Mouse (Mus musculus) gastrocnemius, adult 18-20 months (tissue): ENCODE data around the gene Gm47791. TPM values are rescaled to one million over a fixed set of nuclear protein-coding genes. Genes with fewer than 3 reads are reported as not detected.

ENCODE experiments used
- DNase-seq: peaks from one replicate; pipeline ENCODE4 v3.0.0; 2021; ENCODE audit warnings: low spot score
- long read RNA-seq, 2 experiments: library from polyadenylated mRNA; stranded (forward); transcript quantifications; one replicate each; pipeline ENCODE4 v2.0.0; 2021
- total RNA-seq, 2 experiments: library from RNA; stranded (reverse); gene quantifications; 2 replicates each; pipeline ENCODE4 v1.2.3; 2021

Gm47791 gene
- not detected for total RNA-seq
- long read RNA-seq, experiment 1, result 0 reads
- long read RNA-seq, experiment 2, result 0 reads

GRCm38 (mm10) chr1:82771022-82771586 is at the start of gene Gm47791:
Gene Gm47791, minus strand, starts transcription at chr1:82771243.
- no peak for DNase-seq

GRCm38 (mm10) chr1:82820626-82821186 is 49.7 kb upstream of the Gm47791 start:
- DNase-seq, result no peak

GRCm38 (mm10) chr1:82820179-82820578 is 49.1 kb upstream of the Gm47791 start:
- DNase-seq, result no peak

- no peak for DNase-seq
Measured at GRCm38 (mm10) chr1:82819366-82819765, 48.3 kb upstream of the Gm47791 start.

- no peak for DNase-seq
Measured at GRCm38 (mm10) chr1:82815941-82816716, 45.1 kb upstream of the Gm47791 start.

- DNase-seq, result no peak
Measured at GRCm38 (mm10) chr1:82811766-82812165, 40.7 kb upstream of the Gm47791 start.

- DNase-seq, result no peak
Measured at GRCm38 (mm10) chr1:82808564-82808963, 37.5 kb upstream of the Gm47791 start.

- DNase-seq, result no peak
Measured at GRCm38 (mm10) chr1:82807206-82807605, 36.2 kb upstream of the Gm47791 start.

GRCm38 (mm10) chr1:82806391-82806790 is 35.3 kb upstream of the Gm47791 start:
- DNase-seq, result peak; percentile 18

GRCm38 (mm10) chr1:82804059-82804458 is 33.0 kb upstream of the Gm47791 start:
- no peak for DNase-seq

- no peak for DNase-seq
Measured at GRCm38 (mm10) chr1:82803608-82804007, 32.6 kb upstream of the Gm47791 start.

- no peak for DNase-seq
Measured at GRCm38 (mm10) chr1:82801105-82801783, 30.2 kb upstream of the Gm47791 start.

- peak; percentile 43 for DNase-seq
Measured at GRCm38 (mm10) chr1:82798922-82799321, 27.9 kb upstream of the Gm47791 start.

GRCm38 (mm10) chr1:82798304-82798703 is 27.3 kb upstream of the Gm47791 start:
- no peak for DNase-seq

- DNase-seq, result no peak
Measured at GRCm38 (mm10) chr1:82797088-82797487, 26.0 kb upstream of the Gm47791 start.

GRCm38 (mm10) chr1:82795702-82796443 is 24.8 kb upstream of the Gm47791 start:
- no peak for DNase-seq

GRCm38 (mm10) chr1:82795211-82795610 is 24.2 kb upstream of the Gm47791 start:
- DNase-seq, result no peak

GRCm38 (mm10) chr1:82793986-82794385 is 22.9 kb upstream of the Gm47791 start:
- DNase-seq, result no peak

GRCm38 (mm10) chr1:82793110-82793509 is 22.1 kb upstream of the Gm47791 start:
- DNase-seq, result no peak

- no peak for DNase-seq
Measured at GRCm38 (mm10) chr1:82792238-82792637, 21.2 kb upstream of the Gm47791 start.

- no peak for DNase-seq
Measured at GRCm38 (mm10) chr1:82791105-82791504, 20.1 kb upstream of the Gm47791 start.
